Mouse (Mus musculus) lung, adult 2 months (tissue): ENCODE data around the gene Trak1.

ENCODE experiments used
- CTCF ChIP-seq: fragments of 200-500 bp; IDR thresholded peaks from 2 replicates; pipeline ENCODE4 v1.5.1; 2011; ENCODE audit warnings: mild to moderate bottlenecking, low read length, control low read depth; ENCODE audit not compliant: insufficient read depth
- POLR2A ChIP-seq: fragments of 200-500 bp; IDR thresholded peaks from 2 replicates; pipeline ENCODE4 v1.6.1; 2011; ENCODE audit warnings: low read depth, mild to moderate bottlenecking, control low read depth, low read length, borderline replicate concordance; ENCODE audit errors: extremely low read depth

GRCm38 (mm10) chr9:121361010-121361409 is 63.7 kb downstream of the Trak1 start:
- no peak for TF ChIP-seq POLR2A
- TF ChIP-seq CTCF: no peak
